Mouse (Mus musculus) monocyte, adult 2 months (primary cell): ENCODE data around the gene Foxn2.
A peak's percentile ranks its signal among the peaks of the same experiment; 100 is the strongest.
"Not testable (repeated sequence)": the region's sequence is repeated elsewhere in the genome, so short reads cannot be mapped to it uniquely, and the experiment has no call there.

ENCODE experiments used
- DNase-seq, 2 experiments: peaks; one replicate each; pipeline ENCODE4 v3.0.0; 2022; ENCODE audit warnings: low spot score in 2 of 2, low read depth in 1 of 2

Foxn2 gene

GRCm38 (mm10) chr17:88440285-88441000 lies at the start of gene Foxn2:
Gene Foxn2, plus strand, starts transcription at chr17:88440711.
- DNase-seq = peak; percentile 82 to 90

GRCm38 (mm10) chr17:88397501-88397900 lies 43.0 kb upstream of the Foxn2 start:
- DNase-seq = no peak

- DNase-seq = no peak
Observed at GRCm38 (mm10) chr17:88398090-88398489, 42.4 kb upstream of the Foxn2 start.

- DNase-seq = no peak
Observed at GRCm38 (mm10) chr17:88398854-88399253, 41.7 kb upstream of the Foxn2 start.

- no peak for DNase-seq
Observed at GRCm38 (mm10) chr17:88400122-88400521, 40.4 kb upstream of the Foxn2 start.

- DNase-seq = no peak
Observed at GRCm38 (mm10) chr17:88400702-88401475, 39.6 kb upstream of the Foxn2 start.

GRCm38 (mm10) chr17:88403269-88403668 lies 37.2 kb upstream of the Foxn2 start:
- DNase-seq = no peak

- no peak for DNase-seq
Observed at GRCm38 (mm10) chr17:88404471-88404870, 36.0 kb upstream of the Foxn2 start.

- DNase-seq = no peak
Observed at GRCm38 (mm10) chr17:88405076-88405475, 35.4 kb upstream of the Foxn2 start.

- DNase-seq = no peak
Observed at GRCm38 (mm10) chr17:88409706-88410105, 30.8 kb upstream of the Foxn2 start.

GRCm38 (mm10) chr17:88413155-88413836 lies 27.2 kb upstream of the Foxn2 start:
- no peak for DNase-seq

GRCm38 (mm10) chr17:88420426-88420825 lies 20.1 kb upstream of the Foxn2 start:
- no peak for DNase-seq

GRCm38 (mm10) chr17:88421246-88421645 lies 19.3 kb upstream of the Foxn2 start:
- no peak for DNase-seq

GRCm38 (mm10) chr17:88430719-88431118 lies 9.8 kb upstream of the Foxn2 start:
- DNase-seq = no peak

GRCm38 (mm10) chr17:88431486-88431885 lies 9.0 kb upstream of the Foxn2 start:
- DNase-seq = no peak

- DNase-seq = no peak
Observed at GRCm38 (mm10) chr17:88431987-88432386, 8.5 kb upstream of the Foxn2 start.

GRCm38 (mm10) chr17:88435322-88435721 lies 5.2 kb upstream of the Foxn2 start:
- DNase-seq = peak in 1 of 2 experiments; percentile 42

- DNase-seq = no peak
Observed at GRCm38 (mm10) chr17:88436284-88436683, 4.2 kb upstream of the Foxn2 start.

- not testable (repeated sequence) for DNase-seq
Observed at GRCm38 (mm10) chr17:88436749-88437148, 3.8 kb upstream of the Foxn2 start.

- no peak for DNase-seq
Observed at GRCm38 (mm10) chr17:88437391-88437790, 3.1 kb upstream of the Foxn2 start.

- DNase-seq = no peak
Observed at GRCm38 (mm10) chr17:88439536-88440050, 918 bp upstream of the Foxn2 start.

- no peak for DNase-seq
Observed at GRCm38 (mm10) chr17:88441001-88441431, 505 bp downstream of the Foxn2 start.
